Mouse (Mus musculus) embryo, embryonic 10 days (tissue): ENCODE measurements around the gene Itga7.

Experiments used
- DNase-seq: peaks from one replicate; pipeline ENCODE4 v3.0.0-alpha.2; 2015; ENCODE audit warnings: low spot score

Gene Itga7

DNA sequence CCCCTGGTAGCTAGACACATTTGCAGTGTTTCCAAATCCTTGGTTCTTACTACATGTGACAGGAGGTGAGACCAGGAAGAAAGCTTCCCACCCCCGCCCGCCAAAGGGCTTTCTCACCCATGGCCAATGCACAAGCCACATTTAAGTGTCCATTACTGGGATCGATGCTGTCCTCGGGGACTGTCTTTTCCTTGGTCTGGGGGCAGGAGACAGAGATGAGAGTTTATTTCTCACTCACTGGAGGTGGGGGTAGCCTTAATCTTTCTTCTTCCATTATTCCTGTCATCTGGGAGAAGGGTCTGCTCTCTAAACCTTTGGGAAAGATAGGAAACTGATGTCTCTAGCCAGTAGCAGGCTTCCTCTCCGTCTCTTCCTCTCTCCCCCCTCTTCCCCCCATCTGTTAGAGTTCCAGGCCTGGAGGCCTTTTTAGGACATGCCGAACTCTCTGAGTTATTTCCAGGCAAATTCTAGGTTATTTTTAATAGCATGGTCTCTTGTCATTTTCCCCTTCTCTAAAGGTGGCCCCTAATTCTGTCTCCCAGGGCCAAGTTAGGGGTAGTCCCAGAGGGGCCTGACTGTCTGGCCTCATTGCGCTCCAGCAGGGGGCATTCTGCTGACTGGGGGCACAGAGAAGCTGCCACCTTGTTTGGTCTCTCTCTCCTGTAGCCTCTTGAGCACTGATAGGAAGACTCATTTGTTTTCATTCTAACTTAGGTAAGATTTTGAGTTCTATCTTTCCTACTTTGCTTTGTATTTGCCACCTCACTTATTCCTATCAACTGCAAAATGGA lies 1.6 kb downstream of the Itga7 start:
- DNase-seq, result no peak

GRCm38 (mm10) chr10:128935826-128936440 lies 2.3 kb downstream of the Itga7 start:
- no peak for DNase-seq

DNA sequence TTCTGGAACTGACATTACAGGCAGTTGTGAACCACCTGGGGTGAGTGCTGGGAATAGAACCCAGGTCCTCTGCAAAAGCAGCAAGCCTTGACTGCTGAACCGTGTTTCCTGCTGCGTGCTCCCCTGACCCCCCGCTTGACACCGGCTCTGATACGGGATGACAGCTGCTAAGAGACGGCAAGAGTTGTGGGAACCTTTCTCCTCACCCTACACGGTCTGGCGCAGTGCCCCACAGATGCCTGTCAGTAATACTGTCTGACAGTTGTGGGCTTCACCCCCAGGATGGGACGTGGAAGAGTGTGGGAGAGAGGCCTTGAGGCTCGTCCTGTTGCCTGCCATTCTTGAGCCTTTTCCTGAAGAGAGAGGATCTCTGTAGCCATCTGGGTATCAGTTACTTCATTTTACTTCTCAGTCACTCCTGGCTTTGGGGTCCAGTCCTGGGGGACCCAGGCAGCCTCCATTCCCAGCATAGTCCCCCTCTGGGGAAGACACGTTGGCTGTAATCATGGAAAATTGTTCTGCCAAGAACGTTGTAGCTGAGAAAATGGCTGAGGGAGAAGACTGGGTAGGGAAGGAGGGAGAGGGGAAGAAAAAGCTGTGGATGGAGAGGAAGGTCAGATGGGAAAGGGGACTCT lies 4.3 kb downstream of the Itga7 start:
- DNase-seq, result no peak

GRCm38 (mm10) chr10:128938457-128938856 lies 4.8 kb downstream of the Itga7 start:
- DNase-seq, result no peak

GRCm38 (mm10) chr10:128938974-128939373 lies 5.4 kb downstream of the Itga7 start:
- DNase-seq, result no peak

GRCm38 (mm10) chr10:128940475-128941061 lies 7.0 kb downstream of the Itga7 start:
- DNase-seq, result no peak

DNA sequence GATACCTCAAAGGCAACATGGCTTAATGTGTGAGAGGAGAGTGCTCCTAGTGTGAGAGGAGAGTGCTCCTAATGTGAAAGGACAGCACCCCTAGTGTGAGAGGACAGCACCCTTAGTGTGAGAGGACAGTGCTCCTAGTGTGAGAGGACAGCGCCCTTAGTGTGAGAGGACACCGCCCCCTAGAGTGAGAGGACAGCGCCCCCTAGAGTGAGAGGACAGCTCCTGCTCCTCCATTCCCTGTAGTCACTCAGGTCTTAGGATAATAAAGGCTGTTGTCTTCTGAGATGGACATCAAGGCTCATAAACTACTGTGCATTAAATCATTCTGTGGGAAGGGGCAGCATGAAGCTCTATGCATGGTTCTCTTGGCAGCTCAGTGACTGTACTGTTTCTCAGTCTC lies 12.1 kb downstream of the Itga7 start:
- peak; percentile 23 for DNase-seq

DNA sequence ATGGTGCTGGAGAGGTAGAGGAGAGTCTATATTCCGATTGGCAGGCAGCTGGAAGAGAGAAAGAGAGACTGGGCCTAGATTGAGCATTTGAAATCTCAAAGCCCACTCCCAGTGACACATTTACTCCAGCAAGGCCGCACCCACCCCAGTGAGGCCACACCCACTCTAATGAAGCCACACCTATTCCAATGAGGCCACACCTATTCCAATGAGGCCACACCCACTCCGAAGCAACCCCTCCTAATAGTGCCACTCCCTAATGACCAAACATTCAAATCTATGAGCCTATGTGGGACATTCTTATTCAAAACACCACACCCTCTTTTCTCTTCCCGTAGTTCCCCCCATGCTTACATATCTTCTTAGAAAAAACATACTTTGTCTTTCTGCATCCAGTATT lies 13.9 kb downstream of the Itga7 start:
- no peak for DNase-seq

DNA sequence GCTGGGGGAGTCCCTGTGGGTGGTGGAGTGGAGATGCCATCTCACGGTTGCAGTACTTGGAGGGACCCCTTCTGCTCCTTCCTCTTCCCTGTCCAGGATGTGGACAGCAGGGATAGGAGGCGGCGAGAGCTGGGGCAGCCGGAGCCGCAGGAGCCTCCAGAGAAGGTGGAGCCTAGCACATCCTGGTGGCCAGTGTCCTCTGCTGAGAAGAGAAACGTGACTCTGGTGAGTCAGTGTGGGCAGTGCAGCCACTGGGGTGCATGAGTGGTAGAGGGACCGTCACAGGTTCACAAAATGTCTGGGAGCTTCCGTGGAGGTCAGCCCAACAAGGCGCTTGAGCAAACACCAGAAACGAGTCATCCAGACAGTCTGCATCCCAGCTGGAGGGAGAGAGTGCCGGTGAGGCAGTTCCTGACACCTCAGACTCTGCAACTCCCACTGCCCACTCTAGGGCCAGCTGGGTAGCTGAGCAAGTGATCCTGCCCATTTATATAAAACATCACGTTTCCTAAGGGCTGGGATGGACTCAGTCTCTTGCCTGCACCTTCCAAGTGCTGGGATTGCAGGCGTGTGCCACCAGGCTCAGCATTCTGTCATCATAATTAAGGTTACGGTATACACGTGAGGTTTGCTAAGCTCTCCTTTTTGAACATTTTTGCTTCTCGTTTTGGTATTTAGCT lies 16.7 kb downstream of the Itga7 start:
- no peak for DNase-seq

- DNase-seq, result no peak
Observed at GRCm38 (mm10) chr10:128958340-128958739, 24.7 kb downstream of the Itga7 start.

DNA sequence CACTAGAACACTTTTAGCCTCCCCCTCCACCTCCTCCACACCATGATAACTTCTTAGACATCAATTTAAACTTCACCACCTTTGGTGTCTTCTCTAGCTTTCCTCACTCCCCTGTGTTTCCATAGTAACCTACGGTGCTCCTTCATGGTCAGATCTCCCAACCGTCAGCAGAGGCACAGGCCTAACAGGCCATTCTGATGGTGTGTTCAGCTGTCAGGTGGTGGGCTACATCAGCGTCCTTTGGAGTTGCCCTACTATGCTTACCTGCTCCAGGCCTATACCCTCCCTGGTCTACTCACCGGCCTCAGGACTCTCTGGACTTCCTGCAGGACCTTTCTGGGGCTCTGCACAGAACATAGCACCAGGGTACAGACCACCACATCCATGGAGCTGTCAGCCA lies 26.5 kb downstream of the Itga7 start:
- no peak for DNase-seq

- DNase-seq, result no peak
Observed at GRCm38 (mm10) chr10:128960590-128961584, 27.3 kb downstream of the Itga7 start, which contains the start of gene Mettl7b. Gene Mettl7b (minus strand): TSS chr10:128960988.

- no peak for DNase-seq
Observed at GRCm38 (mm10) chr10:128964961-128965360, 31.3 kb downstream of the Itga7 start.

GRCm38 (mm10) chr10:128965871-128966270 lies 32.3 kb downstream of the Itga7 start:
- no peak for DNase-seq

DNA sequence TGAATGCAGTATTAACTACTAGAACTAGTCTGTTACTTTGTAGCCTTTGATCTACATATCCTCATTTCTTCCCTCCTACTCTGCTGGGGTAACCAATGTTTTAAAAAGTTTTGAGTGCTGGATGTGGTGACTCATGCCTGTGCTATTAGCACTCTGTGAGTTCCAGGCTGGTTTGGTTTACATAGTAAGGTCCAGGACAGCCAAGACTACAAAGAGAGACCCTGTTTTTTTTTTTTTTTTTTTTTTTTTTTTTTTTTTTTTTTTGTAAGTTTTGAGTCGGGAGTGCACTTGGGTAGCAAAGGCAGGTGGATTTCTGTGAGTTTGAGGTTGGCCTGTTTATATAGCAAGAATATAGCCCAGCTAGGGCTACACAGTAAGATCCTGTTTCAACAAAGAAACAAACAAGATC lies 34.7 kb downstream of the Itga7 start:
- no peak for DNase-seq

GRCm38 (mm10) chr10:128970740-128971250 lies 37.2 kb downstream of the Itga7 start:
- DNase-seq, result no peak

GRCm38 (mm10) chr10:128972841-128973240 lies 39.2 kb downstream of the Itga7 start:
- no peak for DNase-seq

DNA sequence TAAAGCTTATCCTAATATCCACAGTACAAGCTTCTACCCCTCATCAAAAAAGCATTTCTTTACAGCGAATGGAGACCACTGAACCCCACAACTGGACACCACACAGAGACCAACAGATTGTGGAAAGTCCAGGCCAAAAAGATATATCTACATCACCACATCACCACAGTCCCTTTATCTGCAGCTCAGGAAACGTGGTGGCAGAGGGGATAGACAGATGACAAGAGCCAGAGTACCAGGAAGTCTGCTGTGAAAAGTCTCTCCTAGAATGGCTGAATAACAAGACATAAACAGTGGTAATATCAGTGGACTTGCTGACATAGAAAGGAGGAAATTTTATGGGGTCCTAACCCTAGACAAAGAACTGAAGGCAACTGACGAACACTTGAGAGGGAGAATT lies 42.8 kb downstream of the Itga7 start:
- DNase-seq, result no peak

DNA sequence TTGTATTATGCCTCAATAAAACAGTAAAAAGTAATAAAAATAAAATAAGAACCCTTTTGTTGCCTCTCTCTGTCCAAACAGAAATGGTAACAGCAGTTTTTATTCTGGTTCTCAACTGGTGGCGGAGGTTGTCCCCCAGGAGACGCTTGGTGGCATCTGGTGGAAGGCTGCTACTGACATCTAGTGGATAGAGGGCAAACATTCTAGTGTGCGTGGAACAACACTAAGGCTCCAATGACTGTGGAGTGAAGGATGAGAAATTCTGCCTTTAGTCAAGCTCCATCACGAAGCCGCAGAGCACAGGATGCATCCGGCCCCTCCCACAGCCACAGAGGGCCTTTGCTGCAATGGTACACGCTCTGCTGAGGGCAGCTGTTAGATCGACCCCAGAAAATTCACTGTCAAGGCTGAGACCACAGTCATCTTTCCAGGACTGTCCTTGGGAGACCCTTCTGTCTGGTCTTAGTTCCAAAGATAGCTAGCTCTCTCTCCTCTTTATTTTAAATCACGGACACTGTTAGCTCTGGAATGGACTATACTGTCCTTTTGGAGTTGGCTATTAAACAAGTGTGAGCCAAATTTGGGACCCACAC lies 44.0 kb downstream of the Itga7 start:
- peak; percentile 74 for DNase-seq

DNA sequence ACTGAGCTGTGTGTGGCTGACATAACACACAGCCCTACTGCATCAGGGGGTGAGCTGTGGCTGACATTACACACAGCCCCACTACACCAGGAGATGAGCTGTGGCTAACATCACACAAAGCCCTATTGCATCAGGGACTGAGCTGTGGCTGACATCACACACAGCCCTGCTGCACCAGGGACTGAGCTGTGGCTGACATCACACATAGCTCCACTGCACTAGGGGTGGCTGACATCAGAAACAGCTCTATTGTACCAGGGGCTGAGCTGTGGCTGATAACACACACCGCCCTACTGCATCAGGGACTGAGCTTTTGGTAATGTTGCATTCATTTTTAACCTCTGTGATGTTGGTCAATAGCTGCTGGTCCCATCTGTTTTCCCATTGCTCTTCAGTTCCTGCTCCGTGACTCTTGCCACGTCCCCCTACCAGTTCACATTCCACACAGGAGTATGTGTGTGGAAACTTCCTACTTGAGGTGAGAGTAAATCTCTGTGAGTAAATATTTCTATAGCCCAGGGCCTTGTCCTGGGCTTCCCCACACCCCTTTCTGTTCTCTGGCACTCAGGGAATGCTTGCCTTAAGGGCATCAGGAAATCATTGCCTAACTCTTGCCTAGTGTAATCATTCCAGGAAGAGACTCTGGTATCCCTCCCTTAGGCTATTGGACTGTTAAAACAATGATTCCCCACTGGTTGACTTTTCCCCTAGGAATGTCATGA lies 47.2 kb downstream of the Itga7 start:
- DNase-seq, result no peak
